Mouse (Mus musculus) limb, embryonic 11.5 days (tissue): Measurements from ENCODE around the gene Lyrm4. TPM values are rescaled to one million over a fixed set of nuclear protein-coding genes. Genes with fewer than 3 reads are reported as not detected.

Source experiments
- ATAC-seq: fragments of 200-750 bp; cut with Nextera tagmentation; 2 replicates; pipeline ENCODE4 v1.8.0; 2017; ENCODE audit warnings: low read depth; ENCODE audit not compliant: insufficient number of reproducible peaks, low FRiP score, low TSS enrichment
- DNase-seq: peaks from one replicate; pipeline ENCODE4 v3.0.0-alpha.2; 2015; ENCODE audit warnings: low spot score
- H3K27ac ChIP-seq: fragments of 300-500 bp; sonication (generic); replicated peaks from 2 replicates; pipeline ENCODE4 v1.5.1; 2014; ENCODE audit warnings: low read depth, mild to moderate bottlenecking, low read length
- H3K27me3 ChIP-seq: fragments of 300-500 bp; sonication (generic); 2 replicates; pipeline ENCODE4 v1.6.1; 2014; ENCODE audit warnings: mild to moderate bottlenecking, low read length, mixed read lengths; ENCODE audit not compliant: control insufficient read depth, insufficient read depth
- H3K36me3 ChIP-seq: fragments of 300-500 bp; sonication (generic); 2 replicates; pipeline ENCODE4 v1.6.1; 2014; ENCODE audit warnings: mild to moderate bottlenecking, low read length, moderate library complexity, mixed read lengths; ENCODE audit not compliant: control insufficient read depth, insufficient read depth
- H3K4me1 ChIP-seq: fragments of 300-500 bp; sonication (generic); 2 replicates; pipeline ENCODE4 v1.6.1; 2014; ENCODE audit warnings: low read length, mixed read lengths; ENCODE audit not compliant: control insufficient read depth, insufficient read depth
- H3K4me2 ChIP-seq: fragments of 300-500 bp; sonication (generic); 2 replicates; pipeline ENCODE4 v1.6.1; 2014; ENCODE audit warnings: low read depth, mild to moderate bottlenecking, moderate library complexity; ENCODE audit not compliant: severe bottlenecking
- H3K4me3 ChIP-seq: fragments of 300-500 bp; sonication (generic); 2 replicates; pipeline ENCODE4 v1.5.1; 2014; ENCODE audit warnings: low read depth, low read length
- H3K9ac ChIP-seq: fragments of 300-500 bp; sonication (generic); 2 replicates; pipeline ENCODE4 v1.6.1; 2014; ENCODE audit warnings: mild to moderate bottlenecking, low read length
- H3K9me3 ChIP-seq: fragments of 300-500 bp; sonication (generic); 2 replicates; pipeline ENCODE4 v1.6.1; 2016; ENCODE audit warnings: low read length; ENCODE audit not compliant: control insufficient read depth
- WGBS: fragments of 180-500 bp; shearing (Covaris S2); extraction: QIAGEN DNeasy Blood & Tissue Kit; methylation state at CpG from one replicate; pipeline ENCODE4 v1.1.7; 2014; 5-methylcytosine and 5-hydroxymethylcytosine counted together
- polyA plus RNA-seq: library from polyadenylated mRNA; unstranded; fragments of >200 nt; fragmentation: Nextera tagmentation; extraction: Ambion mirVana; gene quantifications from 2 replicates; pipeline ENCODE4 v1.2.1, GENCODE M21; 2014

Gene Lyrm4
- polyA plus RNA-seq, 1 experiment from 2014 or later, result 20.6 TPM

GRCm38 (mm10) chr13:36140247-36141016, 23.1 kb upstream of the Lyrm4 start:
- Histone ChIP-seq H3K4me2 (no peak overlapping the region), H3K4me1 (no peaks in the 10 kb centered on the region), H3K27me3 (no peaks in the 10 kb centered on the region), H3K9ac (no peak overlapping the region), H3K4me3 (no peak overlapping the region), H3K27ac (no peak overlapping the region), H3K36me3 (no peaks in the 10 kb centered on the region), H3K9me3 (no peaks in the 10 kb centered on the region)
- ATAC-seq, result no peak
- 91% methylated on average over 5 of the region's 5 CpGs for WGBS
- no peak for DNase-seq

- Histone ChIP-seq H3K9ac (no peak overlapping the region), H3K4me3 (no peak overlapping the region), H3K9me3 (no peaks in the 10 kb centered on the region), H3K4me1 (no peaks in the 10 kb centered on the region), H3K27me3 (no peaks in the 10 kb centered on the region), H3K36me3 (no peaks in the 10 kb centered on the region), H3K27ac (no peak overlapping the region), H3K4me2 (no peak overlapping the region)
- WGBS, result 81% methylated on average over 5 of the region's 5 CpGs
- DNase-seq (no peak), ATAC-seq (no peak)
These were observed 22.4 kb upstream of the Lyrm4 start for GRCm38 (mm10) chr13:36139703-36140102.

- Histone ChIP-seq H3K4me1 (no peaks in the 10 kb centered on the region), H3K4me2 (no peak overlapping the region), H3K27me3 (no peaks in the 10 kb centered on the region), H3K9ac (no peak overlapping the region), H3K4me3 (no peak overlapping the region), H3K36me3 (no peaks in the 10 kb centered on the region), H3K9me3 (no peaks in the 10 kb centered on the region), H3K27ac (no peak overlapping the region)
- no peak for ATAC-seq
- DNase-seq, result no peak
- 92% methylated on average over 4 of the region's 5 CpGs for WGBS
These were observed 14.8 kb upstream of the Lyrm4 start for GRCm38 (mm10) chr13:36131992-36132649.

GRCm38 (mm10) chr13:36131401-36131800, 14.1 kb upstream of the Lyrm4 start:
- no peaks in the 10 kb centered on the region for H3K9me3 ChIP-seq
- H3K9ac ChIP-seq, result no peak overlapping the region
- WGBS, result 95% methylated on average over 5 of the region's 5 CpGs
- no peak overlapping the region for H3K27ac ChIP-seq
- ATAC-seq (no peak), DNase-seq (no peak)
- no peaks in the 10 kb centered on the region for H3K4me1 ChIP-seq
- no peak overlapping the region for H3K4me2 ChIP-seq
- H3K36me3 ChIP-seq, result no peaks in the 10 kb centered on the region
- no peaks in the 10 kb centered on the region for H3K27me3 ChIP-seq
- H3K4me3 ChIP-seq, result no peak overlapping the region

DNA sequence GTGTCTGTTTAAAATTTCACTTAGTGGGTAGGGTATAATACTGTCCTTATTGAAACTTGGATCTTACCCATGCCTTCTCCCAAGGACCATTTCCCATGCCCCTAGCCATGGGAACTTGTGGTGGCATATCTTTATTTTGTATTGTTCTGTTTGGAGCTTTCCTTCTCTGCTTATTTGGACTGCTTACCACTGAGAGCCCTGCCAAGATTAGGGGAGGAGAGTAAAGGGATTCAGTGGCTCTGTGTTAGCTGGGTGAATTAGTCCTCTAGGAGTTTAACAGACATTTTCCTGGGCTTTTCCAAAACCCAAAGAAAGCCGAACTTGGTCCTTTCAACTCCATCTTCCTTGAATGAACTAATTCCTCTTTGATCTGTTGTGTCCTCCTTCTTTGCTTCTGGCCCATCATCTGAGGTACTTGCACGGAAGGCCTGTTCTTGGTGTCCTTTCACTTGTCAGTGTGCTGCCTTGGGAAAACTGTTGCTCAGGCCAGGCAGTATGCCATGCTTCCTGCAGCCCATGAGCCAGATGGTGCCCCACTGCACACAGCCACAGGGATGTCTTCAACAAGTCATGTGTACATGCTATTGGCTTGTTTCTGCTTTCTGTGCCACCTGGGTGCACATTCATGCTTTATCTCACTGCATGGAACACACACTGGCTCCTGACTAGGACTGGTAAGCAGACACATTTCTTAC, 12.2 kb upstream of the Lyrm4 start:
- no peaks in the 10 kb centered on the region for H3K4me1 ChIP-seq
- no peaks in the 10 kb centered on the region for H3K27me3 ChIP-seq
- no peak overlapping the region for H3K4me2 ChIP-seq
- no peaks in the 10 kb centered on the region for H3K36me3 ChIP-seq
- DNase-seq, result no peak
- no peak overlapping the region for H3K27ac ChIP-seq
- H3K9ac ChIP-seq, result no peak overlapping the region
- ATAC-seq, result no peak
- H3K9me3 ChIP-seq, result no peaks in the 10 kb centered on the region
- 90% methylated on average over 2 of the region's 2 CpGs for WGBS
- H3K4me3 ChIP-seq, result no peak overlapping the region

DNA sequence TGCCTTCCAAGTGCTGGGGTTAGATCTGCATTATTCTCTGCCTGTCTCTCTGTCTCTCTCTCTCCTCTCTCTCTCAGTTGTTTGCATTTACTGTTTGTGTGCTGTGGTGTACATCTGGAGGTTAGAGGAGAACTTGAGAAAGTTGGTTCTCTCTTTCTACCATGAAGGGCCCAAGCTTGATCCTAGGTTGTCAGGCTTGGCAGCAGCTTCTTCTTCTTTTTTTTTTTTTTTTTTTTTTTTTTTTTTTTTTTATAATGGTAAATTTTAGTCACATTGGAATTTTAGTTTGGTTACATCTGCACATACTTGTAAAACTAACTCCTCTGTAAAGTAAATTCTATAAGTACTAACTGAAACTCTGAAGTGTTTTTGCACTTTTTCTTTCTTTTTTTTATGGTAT, 3.3 kb upstream of the Lyrm4 start:
- no peak overlapping the region for H3K9ac ChIP-seq
- DNase-seq, result no peak
- no peak overlapping the region for H3K27ac ChIP-seq
- H3K4me3 ChIP-seq, result no peak overlapping the region
- H3K9me3 ChIP-seq, result no peaks in the 10 kb centered on the region
- H3K27me3 ChIP-seq, result no peaks in the 10 kb centered on the region
- no peak overlapping the region for H3K4me2 ChIP-seq
- H3K36me3 ChIP-seq, result no peaks in the 10 kb centered on the region
- no peaks in the 10 kb centered on the region for H3K4me1 ChIP-seq
- ATAC-seq, result no peak

DNA sequence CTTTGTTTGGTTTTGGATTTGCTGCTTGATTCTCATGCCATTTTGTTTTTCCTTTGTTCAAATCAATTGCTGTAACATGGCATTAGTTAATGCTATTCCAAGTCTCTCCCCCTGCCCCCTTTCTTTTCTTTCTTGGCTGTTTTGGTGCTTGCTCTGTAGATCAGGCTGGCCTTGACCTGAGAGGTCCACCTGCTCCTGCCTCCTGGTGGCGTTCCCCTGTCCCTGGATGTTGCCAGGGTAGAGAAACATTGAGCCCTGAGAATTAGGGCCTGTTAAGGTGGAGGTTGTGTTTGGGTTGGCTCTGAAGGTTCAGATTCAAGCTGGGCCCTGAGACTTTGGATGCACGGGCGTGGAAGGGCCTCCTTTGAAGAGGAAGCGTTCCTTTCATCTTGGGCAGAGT, 2.4 kb upstream of the Lyrm4 start:
- DNase-seq (no peak), ATAC-seq (no peak)
- Histone ChIP-seq H3K27me3 (no peaks in the 10 kb centered on the region), H3K4me1 (no peaks in the 10 kb centered on the region), H3K9ac (no peak overlapping the region), H3K36me3 (no peaks in the 10 kb centered on the region), H3K4me2 (no peak overlapping the region), H3K27ac (no peak overlapping the region), H3K9me3 (no peaks in the 10 kb centered on the region), H3K4me3 (no peak overlapping the region)
- 73% methylated on average over 4 of the region's 4 CpGs for WGBS

GRCm38 (mm10) chr13:36116520-36117142, 695 bp downstream of the Lyrm4 start:
- no peaks in the 10 kb centered on the region for H3K36me3 ChIP-seq
- ATAC-seq (peak; percentile 18; the same call in 1 of the 2 replicates), DNase-seq (peak; percentile 56)
- peak overlapping the region; percentile 82 for H3K4me2 ChIP-seq
- H3K4me1 ChIP-seq, result no peaks in the 10 kb centered on the region
- no peaks in the 10 kb centered on the region for H3K9me3 ChIP-seq
- no peaks in the 10 kb centered on the region for H3K27me3 ChIP-seq
- peak overlapping the region; percentile 64 for H3K4me3 ChIP-seq
- H3K27ac ChIP-seq, result no peak overlapping the region
- H3K9ac ChIP-seq, result peak overlapping the region; percentile 62
- 9% methylated on average over 21 of the region's 21 CpGs for WGBS
